Mouse (Mus musculus): Measurements from ENCODE around the gene Myh13. TPM values are rescaled to one million over a fixed set of nuclear protein-coding genes. Genes with fewer than 3 reads are reported as not detected.

The Myh13 gene
- total and polyA plus RNA-seq, 2 experiments from 2014 or later = 0.11 to 0.23 TPM

- no peaks in the 10 kb centered on the region for H3K4me1 ChIP-seq (ENCODE audit: insufficient read depth, low read length)
- 87% methylated on average over 4 of the region's 4 CpGs for WGBS
- TF ChIP-seq CTCF (IDR thresholded peaks at IDR 0.05) = no peak
- H3K36me3 ChIP-seq (ENCODE audit: insufficient read depth, low read length) = no peaks in the 10 kb centered on the region
- no peak overlapping the region for H3K4me2 ChIP-seq (ENCODE audit: low read depth, low read length, poor library complexity, severe bottlenecking)
- H3K9me3 ChIP-seq (ENCODE audit: low read length) = no peaks in the 10 kb centered on the region
- DNase-seq (ENCODE audit: low spot score) (no peak), ATAC-seq (ENCODE audit: low FRiP score) (no peak)
- H3K9ac ChIP-seq (replicated peaks; ENCODE audit: low read length, poor library complexity, severe bottlenecking) = no peak overlapping the region
- H3K27me3 ChIP-seq (ENCODE audit: insufficient read depth, low read length) = no peaks in the 10 kb centered on the region
- H3K4me3 ChIP-seq (ENCODE audit: low read depth, low read length) = no peak overlapping the region
- H3K27ac ChIP-seq (ENCODE audit: low read depth, low read length) = no peak overlapping the region
Measured at GRCm38 (mm10) chr11:67381833-67382232, 60.4 kb downstream of the Myh13 start.

GRCm38 (mm10) chr11:67384653-67385052 lies 63.2 kb downstream of the Myh13 start:
- no peak for TF ChIP-seq CTCF (IDR thresholded peaks at IDR 0.05)
- 92% methylated on average over 7 of the region's 7 CpGs for WGBS

GRCm38 (mm10) chr11:67386815-67387415 lies 65.5 kb downstream of the Myh13 start:
- DNase-seq (ENCODE audit: low spot score) = no peak
- H3K36me3 ChIP-seq (ENCODE audit: insufficient read depth, low read length) = no peaks in the 10 kb centered on the region
- no peak overlapping the region for H3K4me3 ChIP-seq (ENCODE audit: low read depth, low read length)
- no peak for ATAC-seq (ENCODE audit: low FRiP score)
- no peak overlapping the region for H3K27ac ChIP-seq (ENCODE audit: low read depth, low read length)
- no peak overlapping the region for H3K9ac ChIP-seq (replicated peaks; ENCODE audit: low read length, poor library complexity, severe bottlenecking)
- no peak overlapping the region for H3K4me2 ChIP-seq (ENCODE audit: low read depth, low read length, poor library complexity, severe bottlenecking)
- 39% methylated on average over 8 of the region's 8 CpGs for WGBS
- no peaks in the 10 kb centered on the region for H3K27me3 ChIP-seq (ENCODE audit: insufficient read depth, low read length)
- TF ChIP-seq CTCF (IDR thresholded peaks at IDR 0.05) = no peak
- no peaks in the 10 kb centered on the region for H3K9me3 ChIP-seq (ENCODE audit: low read length)
- H3K4me1 ChIP-seq (ENCODE audit: insufficient read depth, low read length) = peaks cover 3% of the 10 kb centered on the region; the same call in 1 of the 2 replicates

More at GRCm38 (mm10) chr11:67384653-67385052, 63.2 kb downstream of the Myh13 start:
- Histone ChIP-seq H3K9ac (replicated peaks; ENCODE audit: low read length, poor library complexity, severe bottlenecking) (no peak overlapping the region), H3K9me3 (ENCODE audit: low read length) (no peaks in the 10 kb centered on the region), H3K4me3 (ENCODE audit: low read depth, low read length) (no peak overlapping the region), H3K4me2 (ENCODE audit: low read depth, low read length, poor library complexity, severe bottlenecking) (no peak overlapping the region), H3K27ac (ENCODE audit: low read depth, low read length) (no peak overlapping the region), H3K4me1 (ENCODE audit: insufficient read depth, low read length) (peaks cover 3% of the 10 kb centered on the region; the same call in 1 of the 2 replicates), H3K27me3 (ENCODE audit: insufficient read depth, low read length) (no peaks in the 10 kb centered on the region), H3K36me3 (ENCODE audit: insufficient read depth, low read length) (no peaks in the 10 kb centered on the region)
- no peak for ATAC-seq (ENCODE audit: low FRiP score)
- no peak for DNase-seq (ENCODE audit: low spot score)

GRCm38 (mm10) chr11:67390679-67391384 lies 69.4 kb downstream of the Myh13 start:
- Histone ChIP-seq H3K9ac (replicated peaks; ENCODE audit: low read length, poor library complexity, severe bottlenecking) (no peak overlapping the region), H3K4me3 (ENCODE audit: low read depth, low read length) (no peak overlapping the region), H3K4me2 (ENCODE audit: low read depth, low read length, poor library complexity, severe bottlenecking) (no peak overlapping the region), H3K36me3 (ENCODE audit: insufficient read depth, low read length) (no peaks in the 10 kb centered on the region), H3K9me3 (ENCODE audit: low read length) (no peaks in the 10 kb centered on the region), H3K27ac (ENCODE audit: low read depth, low read length) (no peak overlapping the region), H3K27me3 (ENCODE audit: insufficient read depth, low read length) (no peaks in the 10 kb centered on the region), H3K4me1 (ENCODE audit: insufficient read depth, low read length) (peaks cover 3% of the 10 kb centered on the region; the same call in 1 of the 2 replicates)
- no peak for TF ChIP-seq CTCF (IDR thresholded peaks at IDR 0.05)
- DNase-seq (ENCODE audit: low spot score) (no peak), ATAC-seq (ENCODE audit: low FRiP score) (no peak)
- 91% methylated on average over 3 of the region's 3 CpGs for WGBS

DNA sequence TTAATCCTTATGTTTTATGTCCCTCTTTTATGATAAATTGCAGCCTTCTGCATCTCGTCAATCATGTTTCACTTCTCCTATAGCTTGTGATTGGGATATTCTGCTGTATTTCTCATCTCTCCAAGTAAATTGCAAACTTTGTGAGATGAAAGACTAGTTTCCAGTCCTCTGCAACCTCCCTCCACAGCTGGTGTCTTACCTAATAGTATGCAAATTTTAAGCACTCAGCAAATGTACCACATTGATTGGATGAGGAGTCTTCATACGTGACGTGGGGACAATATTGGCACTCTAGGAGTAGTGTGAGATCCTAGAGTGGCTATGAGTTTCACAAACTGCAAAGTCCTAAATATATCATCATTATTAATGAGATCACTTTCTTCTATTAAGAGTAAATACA lies 70.9 kb downstream of the Myh13 start:
- no peak overlapping the region for H3K27ac ChIP-seq (ENCODE audit: low read depth, low read length)
- no peak overlapping the region for H3K9ac ChIP-seq (replicated peaks; ENCODE audit: low read length, poor library complexity, severe bottlenecking)
- no peak for DNase-seq (ENCODE audit: low spot score)
- H3K27me3 ChIP-seq (ENCODE audit: insufficient read depth, low read length) = no peaks in the 10 kb centered on the region
- H3K4me2 ChIP-seq (ENCODE audit: low read depth, low read length, poor library complexity, severe bottlenecking) = no peak overlapping the region
- no peak for ATAC-seq (ENCODE audit: low FRiP score)
- no peaks in the 10 kb centered on the region for H3K4me1 ChIP-seq (ENCODE audit: insufficient read depth, low read length)
- H3K36me3 ChIP-seq (ENCODE audit: insufficient read depth, low read length) = no peaks in the 10 kb centered on the region
- no peak for TF ChIP-seq CTCF (IDR thresholded peaks at IDR 0.05)
- H3K4me3 ChIP-seq (ENCODE audit: low read depth, low read length) = no peak overlapping the region
- H3K9me3 ChIP-seq (ENCODE audit: low read length) = no peaks in the 10 kb centered on the region
- 86% methylated on average over 3 of the region's 3 CpGs for WGBS

DNA sequence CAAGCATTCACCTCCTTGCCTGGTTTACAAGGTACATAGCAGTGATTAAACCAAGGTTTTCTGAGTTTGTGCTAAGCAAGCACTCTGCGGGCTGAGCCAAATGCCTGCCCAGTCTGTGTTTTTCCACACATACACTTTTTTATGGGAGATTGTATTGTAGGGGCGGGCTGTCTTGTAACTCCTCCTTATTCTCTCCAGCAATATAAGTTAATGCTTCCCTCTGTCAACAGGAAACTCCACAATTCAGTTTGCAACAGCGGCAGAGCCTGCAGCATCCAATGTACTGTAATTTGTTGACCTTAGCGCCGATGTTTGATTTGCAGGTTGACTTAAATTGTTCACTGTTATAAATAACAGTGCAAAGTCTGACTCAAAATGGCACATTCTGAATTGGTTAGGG lies 79.5 kb downstream of the Myh13 start:
- Histone ChIP-seq H3K4me2 (ENCODE audit: low read depth, low read length, poor library complexity, severe bottlenecking) (no peak overlapping the region), H3K9ac (replicated peaks; ENCODE audit: low read length, poor library complexity, severe bottlenecking) (no peak overlapping the region), H3K9me3 (ENCODE audit: low read length) (no peaks in the 10 kb centered on the region), H3K27ac (ENCODE audit: low read depth, low read length) (no peak overlapping the region), H3K4me1 (ENCODE audit: insufficient read depth, low read length) (no peaks in the 10 kb centered on the region; the same call in 1 of the 2 replicates), H3K27me3 (ENCODE audit: insufficient read depth, low read length) (no peaks in the 10 kb centered on the region), H3K4me3 (ENCODE audit: low read depth, low read length) (no peak overlapping the region), H3K36me3 (ENCODE audit: insufficient read depth, low read length) (no peaks in the 10 kb centered on the region)
- ATAC-seq (ENCODE audit: low FRiP score) (no peak), DNase-seq (ENCODE audit: low spot score) (no peak)
- no peak for TF ChIP-seq CTCF (IDR thresholded peaks at IDR 0.05)
- WGBS = 88% methylated on average over 5 of the region's 5 CpGs
